Mouse (Mus musculus) bone marrow macrophage, adult 2 months (primary cell): ENCODE measurements around the gene Mark3.

ENCODE experiments used
- CTCF ChIP-seq: IDR thresholded peaks from 2 replicates; pipeline ENCODE4 v1.5.1; 2012; ENCODE audit warnings: low read depth, mild to moderate bottlenecking, low read length, moderate library complexity
- POLR2A ChIP-seq: IDR thresholded peaks from 2 replicates; pipeline ENCODE4 v1.6.1; 2012; ENCODE audit warnings: mild to moderate bottlenecking, low read depth, low read length, borderline replicate concordance

GRCm38 (mm10) chr12:111694880-111695804 is 120.8 kb downstream of the Mark3 start:
- TF ChIP-seq POLR2A: no peak
- no peak for TF ChIP-seq CTCF
